Mouse (Mus musculus) ES-Bruce4 (cell line): Measurements from ENCODE around the gene Pars2. TPM values are rescaled to one million over a fixed set of nuclear protein-coding genes. Genes with fewer than 3 reads are reported as not detected.

Experiments
- H3K27ac ChIP-seq: 2 replicates; pipeline ENCODE4 v1.5.1; 2012; ENCODE audit warnings: low read length, inconsistent platforms; ENCODE audit not compliant: insufficient read depth
- H3K27me3 ChIP-seq: 2 replicates; pipeline ENCODE4 v1.6.1; 2012; ENCODE audit warnings: mild to moderate bottlenecking, low read length, inconsistent platforms; ENCODE audit not compliant: control insufficient read depth, poor library complexity, insufficient read depth, severe bottlenecking
- H3K36me3 ChIP-seq: 2 replicates; pipeline ENCODE4 v1.6.1; 2012; ENCODE audit warnings: inconsistent platforms, mild to moderate bottlenecking, low read length, moderate library complexity; ENCODE audit not compliant: control insufficient read depth, poor library complexity, insufficient read depth, severe bottlenecking
- H3K4me1 ChIP-seq: one replicate; pipeline ENCODE4 v1.8.1; 2011; ENCODE audit warnings: low read length; ENCODE audit not compliant: control insufficient read depth, insufficient read depth
- H3K4me3 ChIP-seq: 2 replicates; pipeline ENCODE4 v1.5.1; 2011; ENCODE audit warnings: low read depth, mild to moderate bottlenecking, low read length
- H3K9ac ChIP-seq: 2 replicates; pipeline ENCODE4 v1.6.1; 2012; ENCODE audit warnings: low read depth, mild to moderate bottlenecking, inconsistent platforms; ENCODE audit not compliant: poor library complexity, severe bottlenecking
- H3K9me3 ChIP-seq: replicated peaks from 2 replicates; pipeline ENCODE4 v1.6.1; 2012; ENCODE audit warnings: mild to moderate bottlenecking, low read length, inconsistent platforms; ENCODE audit not compliant: control insufficient read depth, poor library complexity, insufficient read depth, severe bottlenecking
- CTCF ChIP-seq: IDR thresholded peaks from one replicate; pipeline ENCODE4 v1.8.1; 2011; ENCODE audit warnings: low read depth, low read length
- EP300 ChIP-seq: IDR thresholded peaks from 2 replicates; pipeline ENCODE4 v1.6.1; 2011; ENCODE audit warnings: low read depth, low read length; ENCODE audit not compliant: insufficient read depth
- POLR2A ChIP-seq: IDR thresholded peaks from one replicate; pipeline ENCODE4 v1.8.1; 2011; ENCODE audit warnings: low read length; ENCODE audit not compliant: insufficient read depth
- polyA plus RNA-seq: library from polyadenylated mRNA; stranded (reverse); fragments of >200 nt; gene quantifications from 2 replicates; pipeline ENCODE4 v1.2.4, GENCODE M21; 2011; ENCODE audit warnings: low read depth; ENCODE audit not compliant: missing spikeins, insufficient read depth, insufficient read length

Pars2 gene
- polyA plus RNA-seq, 1 experiment, result 10.0 TPM

GRCm38 (mm10) chr4:106679152-106679551 is 28.3 kb downstream of the Pars2 start:
- no peaks in the 10 kb centered on the region for H3K27me3 ChIP-seq
- H3K9ac ChIP-seq, result no peak overlapping the region
- H3K27ac ChIP-seq, result no peak overlapping the region
- no peaks in the 10 kb centered on the region for H3K4me1 ChIP-seq
- no peak for TF ChIP-seq EP300
- no peak for TF ChIP-seq POLR2A
- TF ChIP-seq CTCF, result no peak
- H3K9me3 ChIP-seq, result no peaks in the 10 kb centered on the region
- H3K36me3 ChIP-seq, result peaks cover 20% of the 10 kb centered on the region
- H3K4me3 ChIP-seq, result no peak overlapping the region

- Histone ChIP-seq H3K4me1 (no peaks in the 10 kb centered on the region), H3K27ac (no peak overlapping the region), H3K9me3 (no peaks in the 10 kb centered on the region), H3K36me3 (peaks cover 10% of the 10 kb centered on the region), H3K9ac (no peak overlapping the region), H3K27me3 (no peaks in the 10 kb centered on the region), H3K4me3 (no peak overlapping the region)
- TF ChIP-seq EP300 (no peak), POLR2A (no peak), CTCF (no peak)
Observed at GRCm38 (mm10) chr4:106680955-106681354, 30.1 kb downstream of the Pars2 start.

DNA sequence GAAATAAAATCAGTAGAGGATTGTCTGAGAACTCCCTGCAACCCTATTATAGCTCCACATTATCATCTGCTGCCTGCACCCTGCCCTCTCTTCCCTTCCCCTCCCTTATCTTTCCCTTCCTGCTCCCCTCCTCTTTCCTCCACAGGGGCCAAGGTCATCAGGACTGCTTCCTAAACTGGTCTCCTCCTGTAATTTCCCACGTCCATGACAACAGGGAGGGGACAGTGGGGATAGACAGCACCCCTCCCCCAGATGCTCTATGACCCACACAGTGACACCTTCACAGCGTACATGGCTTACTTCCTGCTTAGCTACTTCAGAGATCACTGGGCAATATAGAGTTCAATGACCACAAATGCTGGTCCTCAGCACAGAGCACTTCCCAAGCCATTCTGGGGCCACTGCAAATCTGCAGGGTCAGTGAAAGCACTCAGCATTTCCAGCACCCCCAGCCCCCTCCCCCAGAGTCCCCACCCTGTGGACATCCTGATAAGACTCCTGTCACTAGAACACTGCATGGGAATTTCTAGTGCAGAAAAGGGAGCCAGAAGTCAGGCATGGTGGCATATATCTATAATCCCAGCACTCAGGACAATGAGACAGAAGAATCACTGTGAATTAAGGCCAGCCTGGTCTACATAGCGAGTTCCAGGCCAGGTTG is 37.9 kb downstream of the Pars2 start:
- Histone ChIP-seq H3K4me3 (no peak overlapping the region), H3K27ac (no peak overlapping the region), H3K4me1 (no peaks in the 10 kb centered on the region), H3K36me3 (no peaks in the 10 kb centered on the region), H3K9ac (no peak overlapping the region), H3K27me3 (no peaks in the 10 kb centered on the region), H3K9me3 (no peaks in the 10 kb centered on the region)
- no peak for TF ChIP-seq POLR2A
- no peak for TF ChIP-seq EP300
- TF ChIP-seq CTCF, result no peak

- Histone ChIP-seq H3K9me3 (no peaks in the 10 kb centered on the region), H3K4me3 (no peak overlapping the region), H3K27ac (no peak overlapping the region), H3K9ac (no peak overlapping the region), H3K27me3 (no peaks in the 10 kb centered on the region), H3K4me1 (no peaks in the 10 kb centered on the region), H3K36me3 (no peaks in the 10 kb centered on the region)
- no peak for TF ChIP-seq POLR2A
- TF ChIP-seq EP300, result no peak
- no peak for TF ChIP-seq CTCF
Observed at GRCm38 (mm10) chr4:106693841-106694430, 43.1 kb downstream of the Pars2 start.

DNA sequence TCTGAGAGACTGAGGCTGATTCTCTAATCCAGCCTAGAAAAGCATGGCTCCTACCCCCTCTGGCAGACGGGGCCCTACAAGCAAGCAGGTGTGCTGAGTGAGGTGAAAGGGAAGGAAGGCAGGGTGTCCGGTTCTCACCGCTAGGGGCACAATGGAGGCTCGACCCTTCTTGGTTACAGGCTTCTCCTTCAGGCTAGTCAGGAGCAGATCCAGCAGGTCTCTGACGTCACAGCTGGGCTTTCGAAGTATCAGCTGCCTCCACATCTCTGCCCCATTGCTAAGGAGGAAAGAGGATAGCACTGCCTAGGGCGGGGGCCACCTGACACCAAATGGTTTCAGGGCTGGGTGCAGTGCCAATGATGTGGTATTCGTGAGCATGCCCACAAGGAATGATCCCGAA is 49.1 kb downstream of the Pars2 start:
- no peak overlapping the region for H3K9ac ChIP-seq
- TF ChIP-seq POLR2A (no peak), CTCF (peak; percentile 68), EP300 (peak; percentile 53; the same call in 1 of the 2 replicates)
- no peak overlapping the region for H3K4me3 ChIP-seq
- H3K4me1 ChIP-seq, result peaks cover 2% of the 10 kb centered on the region
- H3K27me3 ChIP-seq, result no peaks in the 10 kb centered on the region
- no peaks in the 10 kb centered on the region for H3K9me3 ChIP-seq
- H3K27ac ChIP-seq, result no peak overlapping the region
- no peaks in the 10 kb centered on the region for H3K36me3 ChIP-seq

DNA sequence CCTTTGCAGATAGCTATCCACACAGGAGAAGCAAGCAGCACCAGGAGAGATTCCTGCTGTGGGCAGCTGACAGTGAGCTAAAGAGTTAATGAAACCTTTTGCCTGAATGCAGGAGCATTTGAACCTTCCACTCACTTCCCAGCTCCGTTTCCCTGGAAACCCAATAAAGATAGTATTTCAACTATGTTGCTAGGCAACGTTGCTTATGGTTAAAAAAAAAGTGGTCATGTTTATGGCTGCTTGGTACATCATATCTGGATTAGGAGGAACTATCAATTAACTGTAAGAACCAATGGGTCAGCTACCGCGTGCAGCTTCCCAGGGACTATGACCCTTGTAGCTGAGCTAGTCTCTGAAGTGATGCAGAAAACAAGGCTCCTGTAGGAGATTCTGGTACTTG is 49.9 kb downstream of the Pars2 start:
- H3K4me3 ChIP-seq, result no peak overlapping the region
- H3K27ac ChIP-seq, result no peak overlapping the region
- H3K9ac ChIP-seq, result no peak overlapping the region
- H3K27me3 ChIP-seq, result no peaks in the 10 kb centered on the region
- H3K9me3 ChIP-seq, result no peaks in the 10 kb centered on the region
- peaks cover 2% of the 10 kb centered on the region for H3K4me1 ChIP-seq
- no peak for TF ChIP-seq EP300
- TF ChIP-seq POLR2A, result no peak
- no peak for TF ChIP-seq CTCF
- no peaks in the 10 kb centered on the region for H3K36me3 ChIP-seq
